Mouse (Mus musculus): ENCODE measurements at regions not wholly inside any gene's neighbourhood (a gene's known extent, or its start where the extent isn't known, plus 50 kb on each side); places are given as distances from the start of the nearest gene placed in this dataset.

GRCm38 (mm10) chr6:127207308-127207707 is 55.3 kb upstream of the Ccnd2 start:
- Histone ChIP-seq H3K36me3 (ENCODE audit: control insufficient read depth, insufficient read depth, low read length) (no peaks in the 10 kb centered on the region), H3K4me1 (ENCODE audit: control insufficient read depth, insufficient read depth, low read length) (no peaks in the 10 kb centered on the region), H3K9ac (ENCODE audit: low read length) (no peak overlapping the region), H3K9me3 (replicated peaks; ENCODE audit: control insufficient read depth, low read length) (no peaks in the 10 kb centered on the region), H3K27ac (ENCODE audit: low read length) (no peak overlapping the region), H3K27me3 (ENCODE audit: control insufficient read depth, insufficient read depth, low read length) (no peaks in the 10 kb centered on the region), H3K4me2 (ENCODE audit: low read depth, low read length) (no peak overlapping the region), H3K4me3 (replicated peaks; ENCODE audit: low read length) (no peak overlapping the region)
- WGBS, result 55% methylated on average over 5 of the region's 5 CpGs
- ATAC-seq (ENCODE audit: insufficient read depth, low FRiP score), result peak; percentile 29; the same call in 1 of the 2 replicates

GRCm38 (mm10) chr6:127213355-127213754 is 61.4 kb upstream of the Ccnd2 start:
- Histone ChIP-seq H3K4me2 (ENCODE audit: low read depth, low read length) (no peak overlapping the region), H3K9ac (ENCODE audit: low read length) (no peak overlapping the region), H3K27me3 (ENCODE audit: control insufficient read depth, insufficient read depth, low read length) (no peaks in the 10 kb centered on the region), H3K4me1 (ENCODE audit: control insufficient read depth, insufficient read depth, low read length) (no peaks in the 10 kb centered on the region), H3K27ac (ENCODE audit: low read length) (no peak overlapping the region), H3K36me3 (ENCODE audit: control insufficient read depth, insufficient read depth, low read length) (no peaks in the 10 kb centered on the region), H3K9me3 (replicated peaks; ENCODE audit: control insufficient read depth, low read length) (no peaks in the 10 kb centered on the region), H3K4me3 (replicated peaks; ENCODE audit: low read length) (no peak overlapping the region)
- ATAC-seq (ENCODE audit: insufficient read depth, low FRiP score), result no peak
- 84% methylated on average over 3 of the region's 3 CpGs for WGBS

GRCm38 (mm10) chr6:127215915-127216314 is 63.9 kb upstream of the Ccnd2 start:
- Histone ChIP-seq H3K4me3 (replicated peaks; ENCODE audit: low read length) (no peak overlapping the region), H3K27me3 (ENCODE audit: control insufficient read depth, insufficient read depth, low read length) (no peaks in the 10 kb centered on the region), H3K4me2 (ENCODE audit: low read depth, low read length) (no peak overlapping the region), H3K36me3 (ENCODE audit: control insufficient read depth, insufficient read depth, low read length) (no peaks in the 10 kb centered on the region), H3K9ac (ENCODE audit: low read length) (no peak overlapping the region), H3K27ac (ENCODE audit: low read length) (no peak overlapping the region), H3K9me3 (replicated peaks; ENCODE audit: control insufficient read depth, low read length) (no peaks in the 10 kb centered on the region), H3K4me1 (ENCODE audit: control insufficient read depth, insufficient read depth, low read length) (no peaks in the 10 kb centered on the region)
- ATAC-seq (ENCODE audit: insufficient read depth, low FRiP score), result no peak
- 56% methylated on average over 4 of the region's 4 CpGs for WGBS

- 74% methylated on average over 17 of the region's 17 CpGs for WGBS
- H3K9me3 ChIP-seq (replicated peaks; ENCODE audit: control insufficient read depth, low read length), result no peaks in the 10 kb centered on the region
- H3K4me2 ChIP-seq (ENCODE audit: low read depth, low read length), result no peak overlapping the region
- no peak for ATAC-seq (ENCODE audit: insufficient read depth, low FRiP score)
- H3K27ac ChIP-seq (ENCODE audit: low read length), result no peak overlapping the region
- H3K4me1 ChIP-seq (ENCODE audit: control insufficient read depth, insufficient read depth, low read length), result no peaks in the 10 kb centered on the region
- no peaks in the 10 kb centered on the region for H3K36me3 ChIP-seq (ENCODE audit: control insufficient read depth, insufficient read depth, low read length)
- no peaks in the 10 kb centered on the region for H3K27me3 ChIP-seq (ENCODE audit: control insufficient read depth, insufficient read depth, low read length)
- no peak overlapping the region for H3K4me3 ChIP-seq (replicated peaks; ENCODE audit: low read length)
- no peak overlapping the region for H3K9ac ChIP-seq (ENCODE audit: low read length)
Observed at GRCm38 (mm10) chr6:127218634-127219445, 66.8 kb upstream of the Ccnd2 start.

GRCm38 (mm10) chr6:127219446-127219802 is 67.4 kb upstream of the Ccnd2 start:
- Histone ChIP-seq H3K27me3 (ENCODE audit: control insufficient read depth, insufficient read depth, low read length) (no peaks in the 10 kb centered on the region), H3K9me3 (replicated peaks; ENCODE audit: control insufficient read depth, low read length) (no peaks in the 10 kb centered on the region), H3K4me2 (ENCODE audit: low read depth, low read length) (no peak overlapping the region), H3K4me3 (replicated peaks; ENCODE audit: low read length) (no peak overlapping the region), H3K4me1 (ENCODE audit: control insufficient read depth, insufficient read depth, low read length) (no peaks in the 10 kb centered on the region), H3K27ac (ENCODE audit: low read length) (no peak overlapping the region), H3K36me3 (ENCODE audit: control insufficient read depth, insufficient read depth, low read length) (no peaks in the 10 kb centered on the region), H3K9ac (ENCODE audit: low read length) (no peak overlapping the region)
- 74% methylated on average over 7 of the region's 7 CpGs for WGBS
- no peak for ATAC-seq (ENCODE audit: insufficient read depth, low FRiP score)

- H3K4me3 ChIP-seq (replicated peaks; ENCODE audit: low read length), result no peak overlapping the region
- H3K27me3 ChIP-seq (ENCODE audit: control insufficient read depth, insufficient read depth, low read length), result no peaks in the 10 kb centered on the region
- no peak for ATAC-seq (ENCODE audit: insufficient read depth, low FRiP score)
Observed at GRCm38 (mm10) chr6:127226242-127226983, 74.4 kb upstream of the Ccnd2 start.

GRCm38 (mm10) chr6:127236510-127237109 is 84.6 kb upstream of the Ccnd2 start:
- H3K4me1 ChIP-seq (ENCODE audit: control insufficient read depth, insufficient read depth, low read length), result no peaks in the 10 kb centered on the region
- H3K4me3 ChIP-seq (replicated peaks; ENCODE audit: low read length), result no peak overlapping the region
- H3K4me2 ChIP-seq (ENCODE audit: low read depth, low read length), result no peak overlapping the region
- WGBS, result 77% methylated on average over 4 of the region's 4 CpGs
- H3K36me3 ChIP-seq (ENCODE audit: control insufficient read depth, insufficient read depth, low read length), result no peaks in the 10 kb centered on the region
- ATAC-seq (ENCODE audit: insufficient read depth, low FRiP score), result no peak
- H3K27ac ChIP-seq (ENCODE audit: low read length), result no peak overlapping the region
- no peaks in the 10 kb centered on the region for H3K27me3 ChIP-seq (ENCODE audit: control insufficient read depth, insufficient read depth, low read length)
- no peaks in the 10 kb centered on the region for H3K9me3 ChIP-seq (replicated peaks; ENCODE audit: control insufficient read depth, low read length)
- H3K9ac ChIP-seq (ENCODE audit: low read length), result no peak overlapping the region

More at GRCm38 (mm10) chr6:127226242-127226983, 74.4 kb upstream of the Ccnd2 start:
- Histone ChIP-seq H3K9ac (ENCODE audit: low read length) (no peak overlapping the region), H3K4me1 (ENCODE audit: control insufficient read depth, insufficient read depth, low read length) (no peaks in the 10 kb centered on the region), H3K36me3 (ENCODE audit: control insufficient read depth, insufficient read depth, low read length) (no peaks in the 10 kb centered on the region), H3K9me3 (replicated peaks; ENCODE audit: control insufficient read depth, low read length) (no peaks in the 10 kb centered on the region), H3K27ac (ENCODE audit: low read length) (no peak overlapping the region), H3K4me2 (ENCODE audit: low read depth, low read length) (no peak overlapping the region)
- 80% methylated on average over 5 of the region's 5 CpGs for WGBS

GRCm38 (mm10) chr6:127237168-127237567 is 85.2 kb upstream of the Ccnd2 start:
- no peaks in the 10 kb centered on the region for H3K36me3 ChIP-seq (ENCODE audit: control insufficient read depth, insufficient read depth, low read length)
- H3K4me1 ChIP-seq (ENCODE audit: control insufficient read depth, insufficient read depth, low read length), result no peaks in the 10 kb centered on the region
- H3K27me3 ChIP-seq (ENCODE audit: control insufficient read depth, insufficient read depth, low read length), result no peaks in the 10 kb centered on the region
- H3K27ac ChIP-seq (ENCODE audit: low read length), result no peak overlapping the region
- WGBS, result 64% methylated on average over 12 of the region's 12 CpGs
- H3K4me2 ChIP-seq (ENCODE audit: low read depth, low read length), result no peak overlapping the region
- no peaks in the 10 kb centered on the region for H3K9me3 ChIP-seq (replicated peaks; ENCODE audit: control insufficient read depth, low read length)
- no peak overlapping the region for H3K9ac ChIP-seq (ENCODE audit: low read length)
- H3K4me3 ChIP-seq (replicated peaks; ENCODE audit: low read length), result no peak overlapping the region
- ATAC-seq (ENCODE audit: insufficient read depth, low FRiP score), result no peak

Measured in stomach, embryonic 16.5 days (tissue).